In genomic region chr15:101253886-101254795, GRCm38 (mm10) we compare ENCODE assay signal across 8 mouse cellular contexts. TPM values are rescaled to one million over a fixed set of nuclear protein-coding genes. Genes with fewer than 3 reads are reported as not detected.
DNase-seq lines count a peak whose midpoint lies in the region; ATAC-seq and TF ChIP-seq lines count a peak whose summit lies in the region.

TSS of gene Nr4a1 (plus strand) at chr15:101254269.

- H3K4me1 ChIP-seq in cortical plate, adult 2 months (ENCODE audit: control insufficient read depth, insufficient read depth, low read length) = peaks cover 12% of the 10 kb centered on the region
- H3K4me1 ChIP-seq in intestine, embryonic 14.5 days (replicated peaks; ENCODE audit: control insufficient read depth, insufficient read depth, low read length) = peaks cover 3% of the 10 kb centered on the region; the same call in 1 of the 2 replicates
- H3K4me1 ChIP-seq in limb, embryonic 11.5 days (ENCODE audit: control insufficient read depth, insufficient read depth, low read length) = peaks cover 11% of the 10 kb centered on the region
- H3K4me1 ChIP-seq in midbrain, embryonic 12.5 days = peaks cover 12% of the 10 kb centered on the region

- peak within 1 kb of the TSS; percentile 75 for H3K9ac ChIP-seq in intestine, embryonic 14.5 days (ENCODE audit: low read length)
- H3K9ac ChIP-seq in limb, embryonic 11.5 days (ENCODE audit: low read length) = peak within 1 kb of the TSS; percentile 79
- H3K9ac ChIP-seq in midbrain, embryonic 12.5 days (replicated peaks) = peak within 1 kb of the TSS; percentile 72

- H3K9me3 ChIP-seq in intestine, embryonic 14.5 days (ENCODE audit: control insufficient read depth, low read length) = peaks cover 4% of the 10 kb centered on the region; the same call in 1 of the 2 replicates
- no peaks in the 10 kb centered on the region for H3K9me3 ChIP-seq in limb, embryonic 11.5 days (ENCODE audit: control insufficient read depth, low read length)
- H3K9me3 ChIP-seq in midbrain, embryonic 12.5 days = no peaks in the 10 kb centered on the region

- peak; percentile 76 for DNase-seq in layer of hippocampus, adult 11-12 months (ENCODE audit: low spot score)
- DNase-seq in layer of hippocampus, adult 9-11 months = no peak
- DNase-seq in gastrocnemius, postnatal 4 days (ENCODE audit: low spot score in 2 of 2) = peak; percentile 62 to 74
- DNase-seq in intestine, embryonic 14.5 days (ENCODE audit: low spot score) = peak; percentile 82
- peak; percentile 65 for DNase-seq in limb, embryonic 11.5 days (ENCODE audit: low spot score)
- peak; percentile 68 to 71 for DNase-seq in spleen, adult 18-20 months

- TF ChIP-seq CTCF in cortical plate, adult 2 months (IDR thresholded peaks at IDR 0.05; ENCODE audit: extremely low read depth, insufficient read depth, low read length) = no peak

- peak within 1 kb of the TSS; percentile 95 for H3K27ac ChIP-seq in cortical plate, adult 2 months (ENCODE audit: insufficient read depth, low read length)
- H3K27ac ChIP-seq in intestine, embryonic 14.5 days (ENCODE audit: low read depth) = peak within 1 kb of the TSS; percentile 34; the same call in 1 of the 2 replicates
- H3K27ac ChIP-seq in limb, embryonic 11.5 days (replicated peaks; ENCODE audit: low read depth, low read length) = no peak within 1 kb of the TSS
- peak within 1 kb of the TSS; percentile 54 for H3K27ac ChIP-seq in midbrain, embryonic 12.5 days (replicated peaks)

- peak; percentile 64 for ATAC-seq in intestine, embryonic 14.5 days (replicated peaks; ENCODE audit: low FRiP score, low TSS enrichment, low read depth)
- 0 out of 2 replicates have a peak, but pooled peaks have one; percentile 28 for ATAC-seq in limb, embryonic 11.5 days (ENCODE audit: insufficient number of reproducible peaks, low FRiP score, low TSS enrichment, low read depth)
- ATAC-seq in midbrain, embryonic 12.5 days (ENCODE audit: low FRiP score, low read depth) = peak; percentile 77

- peak within 1 kb of the TSS; percentile 88 for H3K4me2 ChIP-seq in intestine, embryonic 14.5 days (ENCODE audit: low read length)
- H3K4me2 ChIP-seq in limb, embryonic 11.5 days (ENCODE audit: low read depth, severe bottlenecking) = peak within 1 kb of the TSS; percentile 94
- H3K4me2 ChIP-seq in midbrain, embryonic 12.5 days (replicated peaks) = peak within 1 kb of the TSS; percentile 96

- no peaks in the 10 kb centered on the region for H3K27me3 ChIP-seq in intestine, embryonic 14.5 days (replicated peaks; ENCODE audit: control insufficient read depth, insufficient read depth, low read length)
- H3K27me3 ChIP-seq in limb, embryonic 11.5 days (ENCODE audit: control insufficient read depth, insufficient read depth, low read length) = 0 out of 2 replicates have a peak, but pooled peaks cover 2% of the 10 kb centered on the region
- H3K27me3 ChIP-seq in midbrain, embryonic 12.5 days = peaks cover 25% of the 10 kb centered on the region

- H3K4me3 ChIP-seq in cortical plate, adult 2 months (ENCODE audit: insufficient read depth, low read length) = peak within 1 kb of the TSS; percentile 66
- H3K4me3 ChIP-seq in intestine, embryonic 14.5 days (ENCODE audit: low read depth, low read length) = peak within 1 kb of the TSS; percentile 62
- H3K4me3 ChIP-seq in limb, embryonic 11.5 days (ENCODE audit: low read depth, low read length) = peak within 1 kb of the TSS; percentile 58
- peak within 1 kb of the TSS; percentile 69 for H3K4me3 ChIP-seq in midbrain, embryonic 12.5 days

- no peaks in the 10 kb centered on the region for H3K36me3 ChIP-seq in intestine, embryonic 14.5 days (ENCODE audit: control insufficient read depth, insufficient read depth, low read length)
- no peaks in the 10 kb centered on the region; the same call in 1 of the 2 replicates for H3K36me3 ChIP-seq in limb, embryonic 11.5 days (ENCODE audit: control insufficient read depth, insufficient read depth, low read length)
- H3K36me3 ChIP-seq in midbrain, embryonic 12.5 days = no peaks in the 10 kb centered on the region

- TF ChIP-seq POLR2A in cortical plate, adult 2 months (IDR thresholded peaks at IDR 0.05; ENCODE audit: extremely low read depth, insufficient read depth, low read length) = 0 out of 2 replicates have a peak, but pooled peaks have one; percentile 22

- WGBS in intestine, embryonic 14.5 days = 2% methylated on average over 69 of the region's 82 CpGs
- 1% methylated on average over 60 of the region's 82 CpGs for WGBS in limb, embryonic 11.5 days
- 1% methylated on average over 46 of the region's 82 CpGs for WGBS in midbrain, embryonic 12.5 days

RNA-seq across cellular contexts. Expression of gene Nr4a1, which starts in this region (rescaled TPM):
- polyA plus RNA-seq in cortical plate, adult 2 months (2012; rRNA removed) = 76.6 and 103 TPM in 2 replicates
- 10 to 100 TPM; 25.3 to 26.0 TPM for total RNA-seq in gastrocnemius, postnatal 4 days (2021)
- 6.4 and 6.9 TPM in 2 replicates for polyA plus RNA-seq in intestine, embryonic 14.5 days (2014; fragmentation: Nextera tagmentation; extraction: Ambion mirVana)
- polyA plus RNA-seq in limb, embryonic 11.5 days (2014; fragmentation: Nextera tagmentation; extraction: Ambion mirVana) = 3.5 and 4.0 TPM in 2 replicates
- 3.4 and 4.0 TPM in 2 replicates for polyA plus RNA-seq in midbrain, embryonic 12.5 days (2016; fragmentation: Nextera tagmentation; extraction: Ambion mirVana)
